Mouse (Mus musculus) embryo, embryonic 11 days (tissue): ENCODE results near the gene Gstcd.

Experiments
- DNase-seq: peaks from one replicate; pipeline ENCODE4 v3.0.0-alpha.2; 2015

Gstcd gene

GRCm38 (mm10) chr3:133007250-133007649 lies 84.6 kb downstream of the Gstcd start:
- no peak for DNase-seq

- DNase-seq = no peak
Measured at GRCm38 (mm10) chr3:132996299-132996698, 95.5 kb downstream of the Gstcd start.

- no peak for DNase-seq
Measured at GRCm38 (mm10) chr3:132995904-132996267, 95.9 kb downstream of the Gstcd start.

- DNase-seq = no peak
Measured at GRCm38 (mm10) chr3:132995172-132995903, 96.5 kb downstream of the Gstcd start.

GRCm38 (mm10) chr3:132986188-132986587 lies 105.6 kb downstream of the Gstcd start:
- no peak for DNase-seq

- peak; percentile 16 for DNase-seq
Measured at GRCm38 (mm10) chr3:132983845-132984485, 107.9 kb downstream of the Gstcd start.

GRCm38 (mm10) chr3:132981968-132982367 lies 109.9 kb downstream of the Gstcd start:
- DNase-seq = no peak

GRCm38 (mm10) chr3:132979781-132980461 lies 111.9 kb downstream of the Gstcd start:
- no peak for DNase-seq

- DNase-seq = no peak
Measured at GRCm38 (mm10) chr3:132966255-132966654, 125.6 kb downstream of the Gstcd start.

- DNase-seq = no peak
Measured at GRCm38 (mm10) chr3:132964715-132965507, 126.9 kb downstream of the Gstcd start.

GRCm38 (mm10) chr3:132962631-132963361 lies 129.0 kb downstream of the Gstcd start:
- DNase-seq = no peak

GRCm38 (mm10) chr3:132950529-132950880 lies 141.3 kb downstream of the Gstcd start:
- no peak for DNase-seq

- peak; percentile 80 for DNase-seq
Measured at GRCm38 (mm10) chr3:132949791-132950528, 141.9 kb downstream of the Gstcd start, which contains the start of gene Npnt. Gene Npnt (minus strand): TSS chr3:132950291.

GRCm38 (mm10) chr3:132949380-132949790 lies 142.4 kb downstream of the Gstcd start:
- DNase-seq = peak; percentile 42

GRCm38 (mm10) chr3:132948298-132948795 lies 143.5 kb downstream of the Gstcd start:
- DNase-seq = peak; percentile 34

- DNase-seq = no peak
Measured at GRCm38 (mm10) chr3:132946086-132946485, 145.7 kb downstream of the Gstcd start.

GRCm38 (mm10) chr3:132945669-132946068 lies 146.2 kb downstream of the Gstcd start:
- no peak for DNase-seq

GRCm38 (mm10) chr3:132944609-132945008 lies 147.2 kb downstream of the Gstcd start:
- peak; percentile 20 for DNase-seq

- peak; percentile 51 for DNase-seq
Measured at GRCm38 (mm10) chr3:132944193-132944592, 147.6 kb downstream of the Gstcd start.

GRCm38 (mm10) chr3:132942778-132943177 lies 149.1 kb downstream of the Gstcd start:
- no peak for DNase-seq
